Mouse (Mus musculus): ENCODE measurements around the gene Gm28038. TPM values are rescaled to one million over a fixed set of nuclear protein-coding genes. Genes with fewer than 3 reads are reported as not detected.

Gm28038 gene
- total RNA-seq, 2 experiments from 2014 or later: not detected

DNA sequence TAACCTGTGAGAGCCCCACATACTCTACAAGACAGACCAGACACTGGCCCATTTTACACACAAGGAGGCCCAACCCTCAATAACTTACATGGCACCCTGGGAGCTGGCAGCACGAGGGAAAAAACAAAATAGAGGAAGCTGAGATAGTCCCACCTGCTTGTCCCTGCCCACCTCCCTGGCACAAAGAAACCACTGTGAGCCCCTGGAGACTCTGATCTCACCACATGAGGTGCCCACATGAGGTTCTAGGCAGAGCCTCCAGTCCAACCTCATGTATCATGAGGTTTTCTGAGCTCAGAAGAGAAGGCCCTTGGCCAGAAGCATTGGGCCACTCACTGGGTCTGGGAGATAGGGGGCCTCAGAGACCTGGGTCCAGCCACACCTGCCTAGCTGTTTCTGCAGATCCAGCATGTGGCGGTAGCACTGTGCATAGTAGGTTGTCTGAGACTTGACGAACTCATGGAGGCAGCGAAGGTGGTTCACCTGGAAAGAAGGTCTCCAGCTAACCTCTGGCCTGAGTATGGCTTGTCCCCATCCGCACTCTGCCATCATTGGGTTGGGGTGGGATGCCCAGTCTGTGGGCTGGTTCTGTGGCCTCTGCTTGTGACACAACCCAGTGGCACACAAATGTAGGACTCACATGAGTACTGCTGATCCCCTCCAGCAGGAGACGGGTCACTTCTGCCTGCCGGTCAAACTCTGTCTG, 65.3 kb downstream of the Gm28038 start:
- no peak for DNase-seq (ENCODE audit: low spot score in 2 of 2)

DNA sequence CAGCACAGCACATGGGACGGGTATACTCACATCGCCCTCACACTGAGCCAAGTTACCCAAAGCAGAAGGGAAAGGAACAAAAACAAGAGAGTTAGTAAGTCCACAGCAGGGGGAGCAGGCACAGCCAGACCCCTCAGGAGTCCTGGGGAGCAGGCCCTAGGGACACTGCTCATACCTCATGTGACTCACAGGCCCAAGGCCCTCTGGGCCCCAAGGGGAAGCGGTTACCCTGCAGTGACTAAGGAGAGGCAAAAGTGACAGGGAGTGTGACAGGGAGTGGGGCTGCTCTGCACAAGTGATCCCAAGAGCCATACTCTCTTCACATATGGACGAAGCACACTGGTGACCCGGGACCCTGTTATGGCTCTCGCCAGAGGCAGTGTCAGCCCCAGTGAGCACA, 68.4 kb downstream of the Gm28038 start:
- no peak for DNase-seq (ENCODE audit: low spot score in 2 of 2)

Other genes with a start within 250 kb of the Gm28038 start
- 10 to 100 TPM; 38.0 to 38.3 TPM for gene Wdr34, start 232.2 kb upstream of the Gm28038 start, total RNA-seq (2021)
- 100 to 1,000 TPM; 185 to 190 TPM for gene Set, start 223.7 kb upstream of the Gm28038 start, total RNA-seq (2021)
- 1 to 10 TPM; 1.2 to 2.3 TPM for gene Pkn3, start 203.4 kb upstream of the Gm28038 start, total RNA-seq (2021)
- 10 to 100 TPM; 14.7 TPM for gene Zdhhc12, start 187.4 kb upstream of the Gm28038 start, total RNA-seq (2021)
- 100 to 1,000 TPM; 160 to 173 TPM for gene Zer1, start 156.5 kb upstream of the Gm28038 start, total RNA-seq (2021)
- 10 to 100 TPM; 71.7 to 74.4 TPM for gene Tbc1d13, start 147.3 kb upstream of the Gm28038 start, total RNA-seq (2021)
- 10 to 100 TPM; 21.7 to 24.4 TPM for gene Endog, start 109.5 kb upstream of the Gm28038 start, total RNA-seq (2021)
- gene Spout1, start 102.6 kb upstream of the Gm28038 start, total RNA-seq (2021): 10 to 100 TPM; 30.8 to 34.4 TPM
- 10 to 100 TPM; 19.7 to 22.4 TPM for gene Kyat1, start 75.2 kb upstream of the Gm28038 start, total RNA-seq (2021)
- gene Lrrc8a, start 43.3 kb upstream of the Gm28038 start, total RNA-seq (2021): 10 to 100 TPM; 66.5 to 72.5 TPM
- gene Gm28035, start 40.5 kb upstream of the Gm28038 start, total RNA-seq (2021): 1 to 10 TPM; 6.7 to 7.3 TPM
- 10 to 100 TPM; 23.1 to 24.0 TPM for gene Phyhd1, start 14.8 kb upstream of the Gm28038 start, total RNA-seq (2021)
- 10 to 100 TPM; 24.4 TPM for gene Dolk, start 5.3 kb downstream of the Gm28038 start, total RNA-seq (2021)
- gene Nup188, start 5.4 kb downstream of the Gm28038 start, total RNA-seq (2021): 10 to 100 TPM; 19.4 to 20.5 TPM
- gene Sh3glb2, start 78.3 kb downstream of the Gm28038 start, total RNA-seq (2021): 100 to 1,000 TPM; 241 to 246 TPM
- 100 to 1,000 TPM; 105 to 115 TPM for gene Miga2, start 83.2 kb downstream of the Gm28038 start, total RNA-seq (2021)
- 10 to 100 TPM; 29.3 to 30.2 TPM for gene Dolpp1, start 111.2 kb downstream of the Gm28038 start, total RNA-seq (2021)
- 10 to 100 TPM; 41.0 to 41.1 TPM for gene Crat, start 134.8 kb downstream of the Gm28038 start, total RNA-seq (2021)
- 100 to 1,000 TPM; 147 to 150 TPM for gene Ptpa, start 135.0 kb downstream of the Gm28038 start, total RNA-seq (2021)
- gene Ier5l, start 193.2 kb downstream of the Gm28038 start, total RNA-seq (2021): 1 to 10 TPM; 8.5 to 9.4 TPM

Measured in layer of hippocampus, postnatal 14 days (tissue).